Mouse (Mus musculus): ENCODE results near the gene Trappc1. TPM values are rescaled to one million over a fixed set of nuclear protein-coding genes. Genes with fewer than 3 reads are reported as not detected.

Gene Trappc1
- total and polyA plus RNA-seq, 3 experiments: 58.6 to 89.8 TPM; not detected in 1

DNA sequence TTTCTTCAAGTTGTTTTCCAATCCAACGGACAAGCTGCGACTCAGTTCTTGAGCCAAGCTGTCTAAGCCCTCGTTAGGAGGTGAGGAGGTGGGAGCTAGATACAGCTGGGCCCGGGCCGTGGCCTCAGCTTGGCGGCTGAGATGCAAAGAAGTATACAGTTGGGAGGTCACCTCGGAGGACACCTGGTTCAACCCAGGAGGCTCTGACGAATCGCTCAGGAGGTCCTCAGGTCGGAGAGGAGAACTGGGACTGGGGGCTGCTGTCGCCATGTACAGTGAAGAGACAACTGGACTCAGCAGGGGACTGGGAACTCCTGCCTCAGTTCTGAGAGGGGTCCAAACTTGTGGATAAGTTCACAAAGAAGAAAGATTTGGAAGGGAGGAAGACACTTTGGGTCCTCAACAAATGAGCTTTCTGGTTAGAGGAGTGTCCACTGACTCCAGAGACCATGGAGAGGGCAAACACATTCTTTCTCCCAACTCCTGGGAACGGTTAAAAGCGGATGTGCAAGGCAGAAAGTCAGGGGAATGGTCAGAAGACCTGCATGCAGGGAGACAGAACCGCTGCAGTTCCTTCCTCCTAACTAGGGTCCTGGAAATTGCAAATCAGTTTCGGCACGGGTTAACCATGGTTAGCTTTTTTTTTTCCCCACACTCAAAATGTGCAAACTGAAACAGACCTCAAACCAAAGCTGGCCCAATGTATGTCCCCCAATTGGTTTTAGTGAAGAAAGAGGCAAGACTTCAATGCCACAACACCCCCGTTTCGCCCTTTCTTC, 898 bp upstream of the Trappc1 start:
- H3K27me3 ChIP-seq (ENCODE audit: control insufficient read depth in 1 of 2, insufficient read depth in 2 of 2, low read length in 2 of 2): no peaks in the 10 kb centered on the region
- TF ChIP-seq MAFK (IDR thresholded peaks at IDR 0.05; ENCODE audit: borderline replicate concordance, low read depth, low read length): no peak
- 0 out of 2 replicates have a peak, but pooled peaks have one; percentile 31 for TF ChIP-seq ZNF384 (IDR thresholded peaks at IDR 0.05; ENCODE audit: low read depth, low read length)
- no peak for TF ChIP-seq UBTF (IDR thresholded peaks at IDR 0.05; ENCODE audit: borderline replicate concordance, insufficient read depth, low read depth, low read length)
- TF ChIP-seq E2F4 (IDR thresholded peaks at IDR 0.05; ENCODE audit: borderline replicate concordance, low read depth, low read length): no peak
- no peak for TF ChIP-seq JUND (IDR thresholded peaks at IDR 0.05; ENCODE audit: low read depth, low read length)
- no peak for TF ChIP-seq POLR2A (IDR thresholded peaks at IDR 0.05; ENCODE audit: control insufficient read depth in 1 of 2, insufficient read depth in 1 of 2, low read depth in 1 of 2, low read length in 2 of 2, poor library complexity in 1 of 2)
- no peak for TF ChIP-seq KAT2A (conservative IDR thresholded peaks at IDR 0.05; ENCODE audit: low read depth, low read length)
- TF ChIP-seq HCFC1 (IDR thresholded peaks at IDR 0.05; ENCODE audit: low read depth, low read length): no peak
- TF ChIP-seq CHD1 (IDR thresholded peaks at IDR 0.05; ENCODE audit: low read depth, low read length): 0 out of 2 replicates have a peak, but pooled peaks have one; percentile 87
- TF ChIP-seq MXI1 (IDR thresholded peaks at IDR 0.05; ENCODE audit: low read depth, low read length): no peak; the same call in 1 of the 2 replicates
- TF ChIP-seq MAZ (IDR thresholded peaks at IDR 0.05; ENCODE audit: low read depth, low read length): no peak
- TF ChIP-seq BHLHE40 (IDR thresholded peaks at IDR 0.05; ENCODE audit: borderline replicate concordance, low read depth, low read length): no peak
- no peak for TF ChIP-seq CTCF (IDR thresholded peaks at IDR 0.05 in 2 of 3, conservative IDR thresholded peaks at IDR 0.05 in 1 of 3; ENCODE audit: control insufficient read depth in 1 of 3, insufficient read depth in 1 of 3, low read depth in 2 of 3, low read length in 3 of 3, poor library complexity in 1 of 3, severe bottlenecking in 1 of 3)
- TF ChIP-seq EP300 (IDR thresholded peaks at IDR 0.05; ENCODE audit: low read depth in 1 of 2, low read length in 2 of 2): no peak
- TF ChIP-seq RCOR1 (IDR thresholded peaks at IDR 0.05; ENCODE audit: low read depth, low read length): no peak
- peaks cover 16 to 39% of the 10 kb centered on the region in 2 experiments for H3K4me1 ChIP-seq (ENCODE audit: control insufficient read depth in 1 of 2, insufficient read depth in 2 of 2, low read length in 2 of 2)
- peak overlapping the region; percentile 71 to 77 for H3K4me3 ChIP-seq (ENCODE audit: control insufficient read depth in 1 of 2, insufficient read depth in 1 of 2, low read depth in 2 of 2, low read length in 2 of 2)
- peak overlapping the region; percentile 90 for H3K9ac ChIP-seq (ENCODE audit: control insufficient read depth, low read depth, low read length, poor library complexity, severe bottlenecking)
- peak overlapping the region; percentile 80 for H3K27ac ChIP-seq (ENCODE audit: control insufficient read depth, low read depth, low read length)
- H3K36me3 ChIP-seq (ENCODE audit: control insufficient read depth in 1 of 2, insufficient read depth in 2 of 2, low read length in 2 of 2): peaks cover 2 to 32% of the 10 kb centered on the region in 2 experiments; a peak in 3 of 4 replicates
- peak; percentile 59 for DNase-seq (ENCODE audit: low read depth, low spot score)
- no peaks in the 10 kb centered on the region for H3K9me3 ChIP-seq (replicated peaks; ENCODE audit: insufficient read depth, low read length)
- H3K79me2 ChIP-seq (ENCODE audit: control insufficient read depth, insufficient read depth, low read length, poor library complexity): peaks cover 16% of the 10 kb centered on the region

GRCm38 (mm10) chr11:69324749-69325148, 969 bp downstream of the Trappc1 start:
- H3K4me3 ChIP-seq (ENCODE audit: control insufficient read depth in 1 of 2, insufficient read depth in 1 of 2, low read depth in 2 of 2, low read length in 2 of 2): peak overlapping the region; percentile 80 to 82
- H3K9ac ChIP-seq (ENCODE audit: control insufficient read depth, low read depth, low read length, poor library complexity, severe bottlenecking): peak overlapping the region; percentile 74
- H3K36me3 ChIP-seq (ENCODE audit: control insufficient read depth in 1 of 2, insufficient read depth in 2 of 2, low read length in 2 of 2): peaks cover 0 to 33% of the 10 kb centered on the region in 2 experiments; a peak in 2 of 4 replicates
- DNase-seq (ENCODE audit: low read depth, low spot score): peak; percentile 58
- H3K79me2 ChIP-seq (ENCODE audit: control insufficient read depth, insufficient read depth, low read length, poor library complexity): peaks cover 16% of the 10 kb centered on the region
- peaks cover 16 to 42% of the 10 kb centered on the region in 2 experiments for H3K4me1 ChIP-seq (ENCODE audit: control insufficient read depth in 1 of 2, insufficient read depth in 2 of 2, low read length in 2 of 2)
- H3K9me3 ChIP-seq (replicated peaks; ENCODE audit: insufficient read depth, low read length): no peaks in the 10 kb centered on the region
- H3K27me3 ChIP-seq (ENCODE audit: control insufficient read depth in 1 of 2, insufficient read depth in 2 of 2, low read length in 2 of 2): no peaks in the 10 kb centered on the region
- peak overlapping the region; percentile 47 for H3K27ac ChIP-seq (ENCODE audit: control insufficient read depth, low read depth, low read length)
- TF ChIP-seq MXI1 (IDR thresholded peaks at IDR 0.05; ENCODE audit: low read depth, low read length) (no peak), CTCF (IDR thresholded peaks at IDR 0.05 in 2 of 3, conservative IDR thresholded peaks at IDR 0.05 in 1 of 3; ENCODE audit: control insufficient read depth in 1 of 3, insufficient read depth in 1 of 3, low read depth in 2 of 3, low read length in 3 of 3, poor library complexity in 1 of 3, severe bottlenecking in 1 of 3) (no peak), KAT2A (conservative IDR thresholded peaks at IDR 0.05; ENCODE audit: low read depth, low read length) (no peak), MAZ (IDR thresholded peaks at IDR 0.05; ENCODE audit: low read depth, low read length) (0 out of 2 replicates have a peak, but pooled peaks have one; percentile 12), MYB (IDR thresholded peaks at IDR 0.05; ENCODE audit: low read depth, low read length) (no peak), SIN3A (IDR thresholded peaks at IDR 0.05; ENCODE audit: low read length) (no peak), MAX (IDR thresholded peaks at IDR 0.05; ENCODE audit: low read length) (peak; percentile 49; the same call in 1 of the 2 replicates), CHD1 (IDR thresholded peaks at IDR 0.05; ENCODE audit: low read depth, low read length) (0 out of 2 replicates have a peak, but pooled peaks have one; percentile 34), HCFC1 (IDR thresholded peaks at IDR 0.05; ENCODE audit: low read depth, low read length) (no peak), TCF12 (IDR thresholded peaks at IDR 0.05; ENCODE audit: low read depth, low read length) (no peak), NRF1 (IDR thresholded peaks at IDR 0.05; ENCODE audit: insufficient read depth, low read depth, low read length, poor library complexity, severe bottlenecking) (no peak), ZMIZ1 (IDR thresholded peaks at IDR 0.05; ENCODE audit: low read depth, low read length) (no peak), RCOR1 (IDR thresholded peaks at IDR 0.05; ENCODE audit: low read depth, low read length) (0 out of 2 replicates have a peak, but pooled peaks have one; percentile 16), ELF1 (IDR thresholded peaks at IDR 0.05; ENCODE audit: low read depth, low read length) (no peak), NELFE (IDR thresholded peaks at IDR 0.05; ENCODE audit: low read depth, low read length) (0 out of 2 replicates have a peak, but pooled peaks have one; percentile 20), MYC (IDR thresholded peaks at IDR 0.05; ENCODE audit: low read depth, low read length) (no peak), TAL1 (IDR thresholded peaks at IDR 0.05; ENCODE audit: low read length) (no peak), CHD2 (IDR thresholded peaks at IDR 0.05; ENCODE audit: low read length) (no peak), MEF2A (IDR thresholded peaks at IDR 0.05; ENCODE audit: extremely low read depth, insufficient replicate concordance, low read depth, low read length, poor library complexity, severe bottlenecking) (no peak), MAFK (IDR thresholded peaks at IDR 0.05; ENCODE audit: borderline replicate concordance, low read depth, low read length) (no peak)

All from MEL (cell line).